Mouse (Mus musculus) neural tube, embryonic 11.5 days (tissue): ENCODE measurements around the gene Cinp. TPM values are rescaled to one million over a fixed set of nuclear protein-coding genes. Genes with fewer than 3 reads are reported as not detected.

Source experiments
- ATAC-seq: fragments of 200-750 bp; cut with Nextera tagmentation; 2 replicates; pipeline ENCODE4 v1.8.0; 2017; ENCODE audit warnings: moderate number of reproducible peaks, mild to moderate bottlenecking, moderate TSS enrichment, moderate library complexity; ENCODE audit not compliant: insufficient read depth, low FRiP score, low TSS enrichment
- DNase-seq: peaks from one replicate; pipeline ENCODE4 v3.0.0-alpha.2; 2015; ENCODE audit warnings: low spot score
- H3K27ac ChIP-seq: fragments of 300-500 bp; sonication (generic); 2 replicates; pipeline ENCODE4 v1.5.1; 2014; ENCODE audit warnings: low read depth, mild to moderate bottlenecking, low read length
- H3K27me3 ChIP-seq: fragments of 300-500 bp; sonication (generic); 2 replicates; pipeline ENCODE4 v1.6.1; 2014; ENCODE audit warnings: mild to moderate bottlenecking, low read length, mixed read lengths; ENCODE audit not compliant: control insufficient read depth, insufficient read depth
- H3K36me3 ChIP-seq: fragments of 300-500 bp; sonication (generic); 2 replicates; pipeline ENCODE4 v1.6.1; 2014; ENCODE audit warnings: mild to moderate bottlenecking, low read length, moderate library complexity, mixed read lengths; ENCODE audit not compliant: control insufficient read depth, insufficient read depth
- H3K4me1 ChIP-seq: fragments of 300-500 bp; sonication (generic); 2 replicates; pipeline ENCODE4 v1.6.1; 2014; ENCODE audit warnings: low read length, mixed read lengths; ENCODE audit not compliant: control insufficient read depth, insufficient read depth
- H3K4me2 ChIP-seq: fragments of 300-500 bp; sonication (generic); 2 replicates; pipeline ENCODE4 v1.6.1; 2014; ENCODE audit warnings: low read depth, mild to moderate bottlenecking, moderate library complexity
- H3K4me3 ChIP-seq: fragments of 300-500 bp; sonication (generic); 2 replicates; pipeline ENCODE4 v1.5.1; 2014; ENCODE audit warnings: low read depth, low read length
- H3K9ac ChIP-seq: fragments of 300-500 bp; sonication (generic); 2 replicates; pipeline ENCODE4 v1.6.1; 2014; ENCODE audit warnings: mild to moderate bottlenecking, low read length
- H3K9me3 ChIP-seq: fragments of 300-500 bp; sonication (generic); 2 replicates; pipeline ENCODE4 v1.6.1; 2016; ENCODE audit warnings: low read length; ENCODE audit not compliant: control insufficient read depth
- WGBS: fragments of 180-500 bp; shearing (Covaris S2); extraction: QIAGEN DNeasy Blood & Tissue Kit; methylation state at CpG from one replicate; pipeline ENCODE4 v1.1.7; 2014; 5-methylcytosine and 5-hydroxymethylcytosine counted together
- polyA plus RNA-seq: library from polyadenylated mRNA; unstranded; fragments of >200 nt; fragmentation: Nextera tagmentation; extraction: Ambion mirVana; gene quantifications from 2 replicates; pipeline ENCODE4 v1.2.1, GENCODE M21; 2014

The Cinp gene
- polyA plus RNA-seq, 1 experiment from 2014 or later = 85.3 TPM

- no peaks in the 10 kb centered on the region for H3K4me1 ChIP-seq
- H3K9me3 ChIP-seq = no peaks in the 10 kb centered on the region
- H3K36me3 ChIP-seq = no peaks in the 10 kb centered on the region
- H3K4me2 ChIP-seq = no peak overlapping the region
- no peak for DNase-seq
- no peak overlapping the region for H3K9ac ChIP-seq
- no peak for ATAC-seq
- no peak overlapping the region for H3K27ac ChIP-seq
- no peaks in the 10 kb centered on the region for H3K27me3 ChIP-seq
- no peak overlapping the region for H3K4me3 ChIP-seq
- WGBS = 85% methylated on average over 3 of the region's 3 CpGs
These were observed 18.9 kb upstream of the Cinp start for GRCm38 (mm10) chr12:110907845-110908244.

GRCm38 (mm10) chr12:110903536-110903935, 14.6 kb upstream of the Cinp start:
- Histone ChIP-seq H3K4me3 (no peak overlapping the region), H3K27me3 (no peaks in the 10 kb centered on the region), H3K9ac (no peak overlapping the region), H3K4me2 (no peak overlapping the region), H3K9me3 (no peaks in the 10 kb centered on the region), H3K36me3 (no peaks in the 10 kb centered on the region), H3K4me1 (no peaks in the 10 kb centered on the region), H3K27ac (no peak overlapping the region)
- no peak for ATAC-seq
- no peak for DNase-seq
- 91% methylated on average over 2 of the region's 2 CpGs for WGBS

- no peak overlapping the region for H3K4me2 ChIP-seq
- no peak for ATAC-seq
- 84% methylated on average over 4 of the region's 4 CpGs for WGBS
- H3K9ac ChIP-seq = no peak overlapping the region
- no peaks in the 10 kb centered on the region for H3K4me1 ChIP-seq
- no peak overlapping the region for H3K4me3 ChIP-seq
- H3K27ac ChIP-seq = no peak overlapping the region
- no peaks in the 10 kb centered on the region for H3K36me3 ChIP-seq
- DNase-seq = no peak
- no peaks in the 10 kb centered on the region for H3K9me3 ChIP-seq
- no peaks in the 10 kb centered on the region for H3K27me3 ChIP-seq
These were observed 13.2 kb upstream of the Cinp start for GRCm38 (mm10) chr12:110902106-110902505.

GRCm38 (mm10) chr12:110891887-110892286, 2.9 kb upstream of the Cinp start:
- H3K27ac ChIP-seq = no peak overlapping the region

GRCm38 (mm10) chr12:110888606-110889005, 339 bp downstream of the Cinp start:
- ATAC-seq = no peak; the same call in 1 of the 2 replicates
- Histone ChIP-seq H3K9ac (peak overlapping the region; percentile 76), H3K27ac (no peak overlapping the region), H3K27me3 (no peaks in the 10 kb centered on the region), H3K9me3 (no peaks in the 10 kb centered on the region), H3K4me1 (peaks cover 11% of the 10 kb centered on the region), H3K4me2 (peak overlapping the region; percentile 90), H3K4me3 (peak overlapping the region; percentile 83), H3K36me3 (no peaks in the 10 kb centered on the region)
- WGBS = under 1% methylated on average over 25 of the region's 25 CpGs
- DNase-seq = no peak

More at GRCm38 (mm10) chr12:110891887-110892286, 2.9 kb upstream of the Cinp start:
- Histone ChIP-seq H3K9ac (no peak overlapping the region), H3K36me3 (no peaks in the 10 kb centered on the region), H3K4me3 (no peak overlapping the region), H3K4me1 (peaks cover 11% of the 10 kb centered on the region), H3K9me3 (no peaks in the 10 kb centered on the region), H3K4me2 (no peak overlapping the region), H3K27me3 (no peaks in the 10 kb centered on the region)
- ATAC-seq = no peak
- WGBS = 92% methylated on average over 1 of the region's 1 CpGs
- no peak for DNase-seq

- Histone ChIP-seq H3K36me3 (no peaks in the 10 kb centered on the region), H3K4me2 (peak overlapping the region; percentile 90), H3K27me3 (no peaks in the 10 kb centered on the region), H3K9ac (peak overlapping the region; percentile 76), H3K4me3 (peak overlapping the region; percentile 83), H3K27ac (no peak overlapping the region), H3K9me3 (no peaks in the 10 kb centered on the region), H3K4me1 (peaks cover 11% of the 10 kb centered on the region)
- 49% methylated on average over 12 of the region's 12 CpGs for WGBS
- ATAC-seq (no peak), DNase-seq (no peak)
These were observed 839 bp downstream of the Cinp start for GRCm38 (mm10) chr12:110888106-110888505.

GRCm38 (mm10) chr12:110885251-110885650, 3.7 kb downstream of the Cinp start:
- no peak overlapping the region for H3K4me3 ChIP-seq
- H3K4me2 ChIP-seq = no peak overlapping the region
- 93% methylated on average over 2 of the region's 2 CpGs for WGBS
- DNase-seq (no peak), ATAC-seq (no peak)
- H3K27ac ChIP-seq = no peak overlapping the region
- no peak overlapping the region for H3K9ac ChIP-seq
- H3K36me3 ChIP-seq = no peaks in the 10 kb centered on the region; the same call in 1 of the 2 replicates
- H3K9me3 ChIP-seq = no peaks in the 10 kb centered on the region
- H3K4me1 ChIP-seq = peaks cover 11% of the 10 kb centered on the region
- no peaks in the 10 kb centered on the region for H3K27me3 ChIP-seq

- H3K4me3 ChIP-seq = no peak overlapping the region
- DNase-seq (no peak), ATAC-seq (no peak)
- WGBS = 88% methylated on average over 7 of the region's 7 CpGs
- H3K4me1 ChIP-seq = no peaks in the 10 kb centered on the region
- H3K27ac ChIP-seq = no peak overlapping the region
- no peaks in the 10 kb centered on the region for H3K9me3 ChIP-seq
- no peaks in the 10 kb centered on the region for H3K27me3 ChIP-seq
- no peak overlapping the region for H3K4me2 ChIP-seq
- no peak overlapping the region for H3K9ac ChIP-seq
- peaks cover 5% of the 10 kb centered on the region; the same call in 1 of the 2 replicates for H3K36me3 ChIP-seq
These were observed 6.7 kb downstream of the Cinp start for GRCm38 (mm10) chr12:110882291-110882690.

GRCm38 (mm10) chr12:110875351-110875750, 13.6 kb downstream of the Cinp start:
- DNase-seq (no peak), ATAC-seq (no peak)
- Histone ChIP-seq H3K4me2 (no peak overlapping the region), H3K27ac (no peak overlapping the region), H3K36me3 (peaks cover 8% of the 10 kb centered on the region), H3K4me3 (no peak overlapping the region), H3K27me3 (no peaks in the 10 kb centered on the region), H3K4me1 (no peaks in the 10 kb centered on the region), H3K9ac (no peak overlapping the region), H3K9me3 (no peaks in the 10 kb centered on the region)
- 88% methylated on average over 2 of the region's 2 CpGs for WGBS
